Mouse (Mus musculus) CH12F3 (cell line): ENCODE data around the gene Ccl3.

Source experiments
- in situ Hi-C: fragments of 300-500 bp; cut with MboI; formaldehyde crosslinking; loops from 2 replicates; pipeline ENCODE4 v1.14.3; 2020; ENCODE audit warnings: low sequenced_read_pairs

The Ccl3 gene

GRCm38 (mm10) chr11:83628808-83629207 lies 20.3 kb downstream of the Ccl3 start:
- in situ Hi-C loops, result no loop called here

DNA sequence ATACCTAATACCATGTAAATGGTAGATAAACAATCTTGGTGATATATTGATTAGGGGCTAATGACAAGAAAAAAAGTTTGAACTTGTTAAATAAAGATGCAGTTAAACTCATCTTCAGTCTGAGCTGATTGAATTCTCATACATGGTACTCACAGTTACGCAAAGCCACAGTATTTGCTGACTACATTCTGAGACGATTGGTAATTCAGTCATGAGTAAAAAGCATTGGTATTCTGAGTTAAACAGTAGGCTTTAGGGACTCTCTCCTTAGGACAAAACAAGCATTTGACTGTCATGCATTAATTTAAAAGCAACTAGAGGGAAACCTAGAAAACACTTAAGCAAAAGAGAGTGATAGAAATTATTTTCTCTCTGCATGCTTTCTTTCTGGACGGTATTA lies 25.6 kb downstream of the Ccl3 start:
- in situ Hi-C loops, result no loop called here

DNA sequence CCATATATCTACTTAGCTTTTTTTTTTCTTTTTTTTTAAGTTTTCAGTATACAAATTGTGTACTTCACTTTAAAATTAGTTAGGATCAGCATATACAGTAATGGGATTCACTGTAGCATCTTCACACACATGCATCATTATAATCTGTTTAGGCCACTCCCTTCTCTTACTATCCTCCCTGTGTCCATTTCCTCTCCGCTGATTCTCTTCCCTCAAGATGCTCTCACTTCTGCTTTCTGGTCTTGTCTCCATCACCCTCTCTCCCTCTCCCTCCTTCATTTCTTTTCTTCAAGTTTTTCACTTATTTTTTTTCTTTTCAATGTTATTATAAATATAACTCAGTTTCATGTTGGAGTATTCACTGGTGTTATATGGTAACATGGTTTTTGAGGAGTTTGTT lies 30.1 kb downstream of the Ccl3 start:
- in situ Hi-C loops, result no loop called here

DNA sequence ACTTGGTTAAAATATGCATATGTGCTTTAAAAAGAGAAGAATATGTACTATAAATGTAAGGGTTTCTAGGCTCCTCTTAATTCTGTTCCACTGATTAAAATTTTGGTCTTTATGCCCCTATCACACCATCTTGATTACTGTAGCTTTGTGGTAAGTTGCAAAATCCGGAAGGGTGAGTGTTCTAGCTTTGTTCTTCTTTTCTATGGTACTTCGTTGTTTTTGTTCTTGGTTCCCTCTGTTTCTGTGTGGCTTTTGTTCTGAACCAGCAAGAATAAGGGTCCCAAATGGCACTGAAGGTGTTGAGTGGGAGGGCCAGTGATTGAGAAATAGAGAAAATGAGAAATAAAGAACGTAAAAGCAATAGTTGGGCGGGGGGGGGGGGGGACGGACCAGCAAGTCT lies 30.9 kb downstream of the Ccl3 start:
- in situ Hi-C loops, result no loop called here

DNA sequence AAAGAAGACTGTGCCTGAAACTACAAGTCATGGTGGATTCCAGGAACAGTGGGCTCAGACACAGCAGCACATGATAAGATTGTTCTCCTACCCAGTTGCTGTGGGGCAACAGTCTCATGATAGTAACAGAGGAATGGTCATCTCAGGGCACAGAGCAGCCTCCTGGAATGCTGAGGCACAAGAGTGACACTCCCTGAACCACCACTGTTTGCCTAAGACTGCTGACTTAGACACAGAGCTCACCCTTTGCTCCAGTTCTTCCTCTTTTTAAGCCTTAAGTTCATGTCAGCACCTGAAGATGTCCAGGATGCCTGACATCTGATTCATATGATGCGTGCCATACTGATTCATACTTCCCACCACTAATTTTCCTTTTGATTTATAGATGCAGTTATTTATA lies 32.6 kb downstream of the Ccl3 start:
- in situ Hi-C loops, result no loop called here

DNA sequence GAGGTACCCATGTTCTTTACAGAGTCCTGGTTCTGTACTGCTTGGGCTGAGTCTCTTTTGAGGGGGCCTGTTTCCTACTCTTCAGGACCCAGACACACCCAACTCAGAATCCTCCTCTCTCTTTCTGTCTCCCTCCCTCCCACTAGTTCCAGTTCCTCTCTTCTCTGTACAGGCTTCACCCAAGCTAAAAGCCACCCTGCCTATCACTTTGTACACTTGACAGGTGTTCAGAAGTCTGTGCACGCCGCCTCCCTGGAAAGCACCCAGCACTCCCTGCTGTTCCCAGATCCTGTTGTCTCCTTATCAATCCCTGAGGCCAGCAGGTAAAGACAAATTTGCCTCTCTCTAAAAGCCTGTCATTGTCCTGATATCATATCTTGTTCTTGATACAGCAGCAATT lies 38.3 kb downstream of the Ccl3 start:
- in situ Hi-C loops, result no loop called here

GRCm38 (mm10) chr11:83606396-83606795 lies 42.8 kb downstream of the Ccl3 start:
- in situ Hi-C loops, result no loop called here

GRCm38 (mm10) chr11:83605535-83605934 lies 43.6 kb downstream of the Ccl3 start:
- in situ Hi-C loops, result no loop called here

GRCm38 (mm10) chr11:83604698-83605097 lies 44.5 kb downstream of the Ccl3 start:
- in situ Hi-C loops, result no loop called here

GRCm38 (mm10) chr11:83603399-83603798 lies 45.8 kb downstream of the Ccl3 start:
- in situ Hi-C loops, result no loop called here

DNA sequence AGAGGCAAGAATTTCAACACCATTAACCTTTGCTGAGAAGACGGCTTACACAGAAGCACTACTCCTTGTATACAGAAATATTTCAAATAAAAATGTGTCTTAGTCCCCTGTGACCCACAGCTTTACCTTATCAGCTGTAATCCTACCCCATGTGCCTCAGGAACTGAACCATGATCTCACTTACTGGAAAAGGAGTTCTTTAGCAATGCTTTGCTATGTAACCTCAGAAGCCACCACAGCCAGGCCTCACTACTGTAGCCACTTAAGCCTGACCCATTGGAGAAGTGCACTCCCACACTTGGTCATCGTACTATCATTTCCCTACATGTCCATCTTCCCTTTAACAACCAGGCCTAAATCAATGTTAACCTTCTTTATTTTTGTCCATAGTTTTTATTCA lies 48.6 kb downstream of the Ccl3 start:
- in situ Hi-C loops, result no loop called here

- in situ Hi-C loops, result no loop called here
Observed at GRCm38 (mm10) chr11:83598991-83599390, 50.2 kb downstream of the Ccl3 start.

DNA sequence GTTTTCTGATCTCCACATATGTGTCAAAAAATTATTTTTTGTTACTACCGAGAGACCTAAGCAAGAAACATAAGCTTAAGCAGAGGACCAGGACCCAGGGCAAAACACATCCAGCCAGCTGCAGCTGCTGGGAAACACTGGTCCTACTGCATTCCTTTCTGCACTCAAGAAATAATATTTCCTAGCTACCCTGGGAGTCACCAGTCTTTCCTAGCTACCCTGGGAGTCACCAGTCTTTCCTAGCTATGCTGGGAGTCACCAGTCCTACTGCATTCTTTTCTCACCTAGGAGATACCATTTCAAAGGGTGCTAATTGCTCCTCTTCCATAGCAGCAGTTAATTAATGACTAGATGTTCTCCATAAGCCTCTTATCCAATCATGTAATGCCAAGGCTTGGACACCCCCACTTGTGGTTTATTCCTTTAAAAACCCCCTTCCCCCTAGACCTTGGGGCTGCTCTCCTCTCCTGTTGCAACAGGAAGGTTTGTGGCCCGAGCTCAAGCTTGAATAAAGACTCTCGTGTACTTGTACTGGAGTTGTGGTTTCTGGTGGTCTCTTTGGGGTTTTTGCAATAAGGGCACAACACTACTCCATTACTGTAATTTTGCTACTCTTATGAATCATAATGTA lies 50.8 kb downstream of the Ccl3 start:
- in situ Hi-C loops, result no loop called here
